Mouse (Mus musculus) heart, adult 2 months (tissue): ENCODE data around the gene Cd44.

Experiments used
- CTCF ChIP-seq: fragments of 200-600 bp; IDR thresholded peaks from 2 replicates; pipeline ENCODE4 v1.8.1; 2022; ENCODE audit warnings: antibody characterized with exemption, mild to moderate bottlenecking, moderate library complexity
- EP300 ChIP-seq: fragments of 200-500 bp; IDR thresholded peaks from 2 replicates; pipeline ENCODE4 v1.6.1; 2011; ENCODE audit warnings: low read depth, low read length, control low read depth; ENCODE audit not compliant: insufficient read depth
- POLR2A ChIP-seq: fragments of 200-500 bp; IDR thresholded peaks from 2 replicates; pipeline ENCODE4 v1.6.1; 2011; ENCODE audit warnings: mild to moderate bottlenecking, low read depth, low read length, control low read depth; ENCODE audit not compliant: insufficient read depth

- no peak for TF ChIP-seq CTCF
- TF ChIP-seq EP300 = no peak
- no peak for TF ChIP-seq POLR2A
These were observed 27.6 kb downstream of the Cd44 start for GRCm38 (mm10) chr2:102873848-102874247.
